Mouse (Mus musculus) hindbrain, postnatal 0 days (tissue): Measurements from ENCODE around the gene Peli2. TPM values are rescaled to one million over a fixed set of nuclear protein-coding genes. Genes with fewer than 3 reads are reported as not detected.

Experiments
- ATAC-seq: fragments of 200-750 bp; cut with Nextera tagmentation; 2 replicates; pipeline ENCODE4 v1.8.0; 2017; ENCODE audit warnings: mild to moderate bottlenecking, moderate TSS enrichment, moderate library complexity
- DNase-seq: peaks from one replicate; pipeline ENCODE4 v3.0.0-alpha.2; 2015; ENCODE audit warnings: low spot score
- H3K27ac ChIP-seq: fragments of 300-500 bp; sonication (generic); 2 replicates; pipeline ENCODE4 v1.5.1; 2014; ENCODE audit warnings: mild to moderate bottlenecking
- H3K27me3 ChIP-seq: fragments of 300-500 bp; sonication (generic); 2 replicates; pipeline ENCODE4 v1.6.1; 2014; ENCODE audit warnings: low read length, mixed read lengths; ENCODE audit not compliant: insufficient read depth
- H3K36me3 ChIP-seq: fragments of 300-500 bp; sonication (generic); 2 replicates; pipeline ENCODE4 v1.6.1; 2014; ENCODE audit warnings: low read length, mixed read lengths; ENCODE audit not compliant: insufficient read depth
- H3K4me1 ChIP-seq: fragments of 300-500 bp; sonication (generic); 2 replicates; pipeline ENCODE4 v1.6.1; 2014; ENCODE audit warnings: antibody characterized with exemption, low read length, mixed read lengths; ENCODE audit not compliant: insufficient read depth
- H3K4me2 ChIP-seq: fragments of 300-500 bp; sonication (generic); 2 replicates; pipeline ENCODE4 v1.6.1; 2014; ENCODE audit warnings: low read depth, mild to moderate bottlenecking, low read length, moderate library complexity, mixed read lengths
- H3K4me3 ChIP-seq: fragments of 300-500 bp; sonication (generic); 2 replicates; pipeline ENCODE4 v1.5.1; 2014; ENCODE audit warnings: low read length
- H3K9ac ChIP-seq: fragments of 300-500 bp; sonication (generic); replicated peaks from 2 replicates; pipeline ENCODE4 v1.6.1; 2014; ENCODE audit warnings: mild to moderate bottlenecking, low read length, moderate library complexity, mixed read lengths
- H3K9me3 ChIP-seq: fragments of 300-500 bp; sonication (generic); 2 replicates; pipeline ENCODE4 v1.6.1; 2016; ENCODE audit warnings: low read length, mixed read lengths
- CTCF ChIP-seq: IDR thresholded peaks from 2 replicates; pipeline ENCODE4 v1.5.1; 2016; ENCODE audit warnings: antibody characterized with exemption, control low read depth, low read depth
- WGBS: fragments of 180-500 bp; shearing (Covaris S2); extraction: QIAGEN DNeasy Blood & Tissue Kit; methylation state at CpG from one replicate; pipeline ENCODE4 v1.1.7; 2014; 5-methylcytosine and 5-hydroxymethylcytosine counted together
- polyA plus RNA-seq: library from polyadenylated mRNA; unstranded; fragments of >200 nt; fragmentation: Nextera tagmentation; extraction: Ambion mirVana; gene quantifications from 2 replicates; pipeline ENCODE4 v1.2.1, GENCODE M21; 2015
- total RNA-seq: library from RNA; depleted of rRNA; stranded (reverse); fragments of >200 nt; gene quantifications from 2 replicates; pipeline ENCODE4 v1.2.3, GENCODE M21; 2014

The Peli2 gene
- total and polyA plus RNA-seq, 2 experiments from 2014 or later: 16.5 to 38.8 TPM

GRCm38 (mm10) chr14:48302471-48303186 lies 182.0 kb downstream of the Peli2 start:
- 82% methylated on average over 10 of the region's 10 CpGs for WGBS
- Histone ChIP-seq H3K4me1 (no peaks in the 10 kb centered on the region), H3K27me3 (no peaks in the 10 kb centered on the region), H3K4me3 (no peak overlapping the region), H3K27ac (no peak overlapping the region), H3K36me3 (no peaks in the 10 kb centered on the region), H3K4me2 (no peak overlapping the region), H3K9me3 (no peaks in the 10 kb centered on the region), H3K9ac (no peak overlapping the region)
- DNase-seq (no peak), ATAC-seq (no peak)
- TF ChIP-seq CTCF: no peak

GRCm38 (mm10) chr14:48303235-48303634 lies 182.6 kb downstream of the Peli2 start:
- Histone ChIP-seq H3K4me1 (no peaks in the 10 kb centered on the region), H3K4me2 (no peak overlapping the region), H3K9me3 (no peaks in the 10 kb centered on the region), H3K27me3 (no peaks in the 10 kb centered on the region), H3K36me3 (no peaks in the 10 kb centered on the region), H3K4me3 (no peak overlapping the region), H3K27ac (no peak overlapping the region), H3K9ac (no peak overlapping the region)
- DNase-seq: peak; percentile 39
- ATAC-seq: 0 out of 2 replicates have a peak, but pooled peaks have one; percentile 29
- TF ChIP-seq CTCF: no peak
- 47% methylated on average over 6 of the region's 6 CpGs for WGBS

GRCm38 (mm10) chr14:48303841-48304240 lies 183.2 kb downstream of the Peli2 start:
- Histone ChIP-seq H3K4me2 (no peak overlapping the region), H3K36me3 (no peaks in the 10 kb centered on the region), H3K9me3 (no peaks in the 10 kb centered on the region), H3K27ac (no peak overlapping the region), H3K9ac (no peak overlapping the region), H3K4me1 (no peaks in the 10 kb centered on the region), H3K4me3 (no peak overlapping the region), H3K27me3 (no peaks in the 10 kb centered on the region)
- TF ChIP-seq CTCF: no peak
- DNase-seq: no peak
- WGBS: 91% methylated on average over 9 of the region's 9 CpGs
- no peak for ATAC-seq

GRCm38 (mm10) chr14:48313234-48313633 lies 192.6 kb downstream of the Peli2 start:
- DNase-seq (no peak), ATAC-seq (no peak)
- Histone ChIP-seq H3K4me3 (no peak overlapping the region), H3K9me3 (no peaks in the 10 kb centered on the region), H3K4me1 (no peaks in the 10 kb centered on the region), H3K27ac (no peak overlapping the region), H3K36me3 (no peaks in the 10 kb centered on the region), H3K9ac (no peak overlapping the region), H3K4me2 (no peak overlapping the region), H3K27me3 (no peaks in the 10 kb centered on the region)
- no peak for TF ChIP-seq CTCF
- WGBS: 54% methylated on average over 3 of the region's 3 CpGs

GRCm38 (mm10) chr14:48316396-48316795 lies 195.8 kb downstream of the Peli2 start:
- H3K4me1 ChIP-seq: no peaks in the 10 kb centered on the region
- no peaks in the 10 kb centered on the region for H3K9me3 ChIP-seq
- ATAC-seq (no peak), DNase-seq (no peak)
- H3K4me3 ChIP-seq: no peak overlapping the region
- no peaks in the 10 kb centered on the region for H3K36me3 ChIP-seq
- no peak overlapping the region for H3K9ac ChIP-seq
- no peak overlapping the region for H3K4me2 ChIP-seq
- WGBS: 70% methylated on average over 8 of the region's 8 CpGs
- TF ChIP-seq CTCF: no peak
- H3K27ac ChIP-seq: no peak overlapping the region
- H3K27me3 ChIP-seq: no peaks in the 10 kb centered on the region

GRCm38 (mm10) chr14:48323771-48324459 lies 203.3 kb downstream of the Peli2 start:
- no peak for TF ChIP-seq CTCF
- Histone ChIP-seq H3K4me3 (no peak overlapping the region), H3K4me1 (no peaks in the 10 kb centered on the region), H3K36me3 (no peaks in the 10 kb centered on the region), H3K9me3 (no peaks in the 10 kb centered on the region), H3K4me2 (no peak overlapping the region), H3K9ac (no peak overlapping the region), H3K27me3 (no peaks in the 10 kb centered on the region), H3K27ac (no peak overlapping the region)
- 74% methylated on average over 18 of the region's 18 CpGs for WGBS
- ATAC-seq: no peak
- no peak for DNase-seq

- H3K27ac ChIP-seq: no peak overlapping the region
- no peaks in the 10 kb centered on the region for H3K36me3 ChIP-seq
- ATAC-seq (no peak), DNase-seq (no peak)
- no peak overlapping the region for H3K4me3 ChIP-seq
- 70% methylated on average over 4 of the region's 4 CpGs for WGBS
- H3K27me3 ChIP-seq: no peaks in the 10 kb centered on the region
- no peaks in the 10 kb centered on the region for H3K9me3 ChIP-seq
- no peak overlapping the region for H3K9ac ChIP-seq
- no peak overlapping the region for H3K4me2 ChIP-seq
- no peak for TF ChIP-seq CTCF
- H3K4me1 ChIP-seq: no peaks in the 10 kb centered on the region
These were observed 203.8 kb downstream of the Peli2 start for GRCm38 (mm10) chr14:48324460-48324850.
